27 mouse cellular contexts compared by ENCODE assay signal in genomic region chr6:115343570-115343969, GRCm38 (mm10). TPM values are rescaled to one million over a fixed set of nuclear protein-coding genes. Genes with fewer than 3 reads are reported as not detected.
DNase-seq lines count a peak whose midpoint lies in the region; ATAC-seq and TF ChIP-seq lines count a peak whose summit lies in the region.
"Had no signal": no experiment of that assay in that cellular context is flagged by ENCODE, and none has a peak within 500 bp of the region (broad histone marks: within the 10 kb centered on the region; RNA-seq: fewer than 3 reads in every experiment).

No protein-coding gene starts in this region.

- peak; percentile 65 for DNase-seq in heart, adult 11 months
- no peak for DNase-seq in heart, adult 9 months (ENCODE audit: low spot score in 2 of 2)
- no peak for DNase-seq in stomach, postnatal 0 days (ENCODE audit: low spot score)
- no peak for DNase-seq in MN1 (ENCODE audit: low spot score)
- DNase-seq: adrenal gland, adult 8-10 months; cerebellum, adult 2 months; cerebellum, postnatal 25 days; forebrain, postnatal 0 days; gastrocnemius, postnatal 25 days; heart, postnatal 14 days; liver, embryonic 13.5 days; right cerebral cortex, postnatal 4 days; thymus, adult 2 months; thymus, postnatal 4 days had no signal

- H3K9me3 ChIP-seq in liver, embryonic 15.5 days (replicated peaks) = no peaks in the 10 kb centered on the region
- no peaks in the 10 kb centered on the region for H3K9me3 ChIP-seq in liver, embryonic 12.5 days (replicated peaks)
- H3K9me3 ChIP-seq in stomach, embryonic 15.5 days = no peaks in the 10 kb centered on the region
- H3K9me3 ChIP-seq in stomach, postnatal 0 days (ENCODE audit: control insufficient read depth, low read length) = no peaks in the 10 kb centered on the region
- no peaks in the 10 kb centered on the region for H3K9me3 ChIP-seq in stomach, embryonic 16.5 days (replicated peaks; ENCODE audit: control insufficient read depth, low read length)
- H3K9me3 ChIP-seq: embryonic facial prominence, embryonic 12.5 days; heart, embryonic 13.5 days; hindbrain, embryonic 12.5 days; kidney, embryonic 15.5 days; limb, embryonic 10.5 days; liver, embryonic 13.5 days; midbrain, embryonic 12.5 days had no signal

- H3K27me3 ChIP-seq in liver, embryonic 15.5 days = no peaks in the 10 kb centered on the region
- no peaks in the 10 kb centered on the region for H3K27me3 ChIP-seq in liver, embryonic 12.5 days (replicated peaks)
- no peaks in the 10 kb centered on the region for H3K27me3 ChIP-seq in stomach, embryonic 15.5 days (replicated peaks)
- no peaks in the 10 kb centered on the region for H3K27me3 ChIP-seq in stomach, postnatal 0 days (ENCODE audit: control insufficient read depth, insufficient read depth, low read length)
- H3K27me3 ChIP-seq in stomach, embryonic 16.5 days (ENCODE audit: control insufficient read depth, insufficient read depth, low read length) = no peaks in the 10 kb centered on the region
- H3K27me3 ChIP-seq: embryonic facial prominence, embryonic 12.5 days; heart, embryonic 13.5 days; hindbrain, embryonic 12.5 days; kidney, embryonic 15.5 days; liver, embryonic 13.5 days; midbrain, embryonic 12.5 days had no signal

- H3K36me3 ChIP-seq in liver, embryonic 15.5 days (replicated peaks) = no peaks in the 10 kb centered on the region
- H3K36me3 ChIP-seq in liver, embryonic 12.5 days = no peaks in the 10 kb centered on the region
- H3K36me3 ChIP-seq in stomach, embryonic 15.5 days = no peaks in the 10 kb centered on the region
- no peaks in the 10 kb centered on the region for H3K36me3 ChIP-seq in stomach, postnatal 0 days (ENCODE audit: control insufficient read depth, insufficient read depth, low read length)
- no peaks in the 10 kb centered on the region for H3K36me3 ChIP-seq in stomach, embryonic 16.5 days (ENCODE audit: control insufficient read depth, insufficient read depth, low read length)
- H3K36me3 ChIP-seq: embryonic facial prominence, embryonic 12.5 days; heart, embryonic 13.5 days; hindbrain, embryonic 12.5 days; kidney, embryonic 15.5 days; limb, embryonic 10.5 days; liver, embryonic 13.5 days; midbrain, embryonic 12.5 days had no signal

- WGBS in liver, embryonic 15.5 days (ENCODE audit: insufficient replicate concordance) = 30% methylated on average over 5 of the region's 5 CpGs
- 33% methylated on average over 5 of the region's 5 CpGs for WGBS in liver, embryonic 12.5 days (ENCODE audit: insufficient replicate concordance)
- WGBS in stomach, embryonic 15.5 days = 40% methylated on average over 5 of the region's 5 CpGs
- 42% methylated on average over 5 of the region's 5 CpGs for WGBS in stomach, postnatal 0 days
- WGBS in stomach, embryonic 16.5 days = 43% methylated on average over 5 of the region's 5 CpGs

- H3K4me3 ChIP-seq in liver, embryonic 15.5 days (replicated peaks) = no peak overlapping the region
- H3K4me3 ChIP-seq in liver, embryonic 12.5 days = no peak overlapping the region
- no peak overlapping the region for H3K4me3 ChIP-seq in stomach, embryonic 15.5 days (replicated peaks)
- H3K4me3 ChIP-seq in stomach, postnatal 0 days (ENCODE audit: low read depth, low read length) = no peak overlapping the region
- H3K4me3 ChIP-seq in stomach, embryonic 16.5 days (replicated peaks; ENCODE audit: low read length) = no peak overlapping the region
- H3K4me3 ChIP-seq: embryonic facial prominence, embryonic 12.5 days; heart, embryonic 13.5 days; hindbrain, embryonic 12.5 days; kidney, embryonic 15.5 days; limb, embryonic 10.5 days; liver, embryonic 13.5 days; midbrain, embryonic 12.5 days had no signal

- H3K27ac ChIP-seq in liver, embryonic 15.5 days (replicated peaks) = no peak overlapping the region
- H3K27ac ChIP-seq in liver, embryonic 12.5 days = no peak overlapping the region
- H3K27ac ChIP-seq in stomach, embryonic 15.5 days = no peak overlapping the region
- no peak overlapping the region for H3K27ac ChIP-seq in stomach, postnatal 0 days (replicated peaks)
- H3K27ac ChIP-seq in stomach, embryonic 16.5 days (ENCODE audit: low read length) = no peak overlapping the region
- H3K27ac ChIP-seq: embryonic facial prominence, embryonic 12.5 days; heart, embryonic 13.5 days; hindbrain, embryonic 12.5 days; kidney, embryonic 15.5 days; limb, embryonic 10.5 days; liver, embryonic 13.5 days; midbrain, embryonic 12.5 days had no signal

- H3K9ac ChIP-seq in liver, embryonic 15.5 days = no peak overlapping the region
- H3K9ac ChIP-seq in liver, embryonic 12.5 days = no peak overlapping the region
- H3K9ac ChIP-seq in stomach, embryonic 15.5 days = no peak overlapping the region
- no peak overlapping the region for H3K9ac ChIP-seq in stomach, postnatal 0 days (ENCODE audit: low read length)
- H3K9ac ChIP-seq in stomach, embryonic 16.5 days (ENCODE audit: low read length) = no peak overlapping the region
- H3K9ac ChIP-seq: embryonic facial prominence, embryonic 12.5 days; forebrain, postnatal 0 days; heart, embryonic 13.5 days; hindbrain, embryonic 12.5 days; kidney, embryonic 15.5 days; liver, embryonic 13.5 days; midbrain, embryonic 12.5 days had no signal

- H3K4me2 ChIP-seq in liver, embryonic 15.5 days = peak overlapping the region; percentile 15; the same call in 1 of the 2 replicates
- no peak overlapping the region; the same call in 1 of the 2 replicates for H3K4me2 ChIP-seq in liver, embryonic 12.5 days
- peak overlapping the region; percentile 24; the same call in 1 of the 2 replicates for H3K4me2 ChIP-seq in stomach, embryonic 15.5 days
- no peak overlapping the region for H3K4me2 ChIP-seq in stomach, postnatal 0 days (replicated peaks; ENCODE audit: low read depth)
- H3K4me2 ChIP-seq in stomach, embryonic 16.5 days (ENCODE audit: low read depth, low read length) = 0 out of 2 replicates have a peak overlapping the region, but pooled peaks have one; percentile 21
- H3K4me2 ChIP-seq: hindbrain, embryonic 12.5 days; midbrain, embryonic 12.5 days had no signal

- no peak for ATAC-seq in liver, embryonic 15.5 days (ENCODE audit: insufficient read depth)
- no peak for ATAC-seq in liver, embryonic 12.5 days
- ATAC-seq in stomach, embryonic 15.5 days (ENCODE audit: insufficient read depth, low FRiP score, low read depth) = no peak
- no peak for ATAC-seq in stomach, postnatal 0 days (ENCODE audit: low FRiP score, low TSS enrichment)
- ATAC-seq in stomach, embryonic 16.5 days (ENCODE audit: insufficient read depth, low FRiP score) = no peak
- ATAC-seq: CD4-positive, CD25-positive, alpha-beta regulatory T cell, adult 4 months; forebrain, postnatal 0 days; intestine, postnatal 0 days had no signal

- TF ChIP-seq EP300 in stomach, postnatal 0 days (optimal IDR thresholded peaks at IDR 0.05) = no peak

- TF ChIP-seq CTCF in stomach, postnatal 0 days (IDR thresholded peaks at IDR 0.05; ENCODE audit: low read depth) = no peak

- 0 out of 2 replicates have a peak, but pooled peaks cover 5% of the 10 kb centered on the region for H3K4me1 ChIP-seq in liver, embryonic 15.5 days (replicated peaks)
- H3K4me1 ChIP-seq in liver, embryonic 12.5 days = peaks cover 20% of the 10 kb centered on the region
- peaks cover 5% of the 10 kb centered on the region; the same call in 1 of the 2 replicates for H3K4me1 ChIP-seq in stomach, embryonic 15.5 days
- H3K4me1 ChIP-seq in stomach, postnatal 0 days (replicated peaks; ENCODE audit: control insufficient read depth, insufficient read depth) = no peaks in the 10 kb centered on the region
- H3K4me1 ChIP-seq in stomach, embryonic 16.5 days (ENCODE audit: control insufficient read depth, insufficient read depth, low read length) = peaks cover 10% of the 10 kb centered on the region

RNA-seq across cellular contexts. Expression of gene Pparg, which starts 17.2 kb away (rescaled TPM):
- polyA plus RNA-seq in liver, embryonic 15.5 days (2015; fragmentation: Nextera tagmentation; extraction: Ambion mirVana) = 1.5 and 1.7 TPM in 2 replicates
- polyA plus RNA-seq in liver, embryonic 12.5 days (2016; fragmentation: Nextera tagmentation; extraction: Ambion mirVana) = 1.1 and 1.4 TPM in 2 replicates
- 15.6 and 17.1 TPM in 2 replicates for polyA plus RNA-seq in stomach, embryonic 15.5 days (2015; fragmentation: Nextera tagmentation; extraction: Ambion mirVana)
- polyA plus RNA-seq in stomach, postnatal 0 days (2015; fragmentation: Nextera tagmentation; extraction: Ambion mirVana) = 44.4 and 47.8 TPM in 2 replicates
- 18.2 and 22.2 TPM in 2 replicates for polyA plus RNA-seq in stomach, embryonic 16.5 days (2015; fragmentation: Nextera tagmentation; extraction: Ambion mirVana)
- polyA plus RNA-seq: forebrain, embryonic 11.5 days had no signal

Comparison
In these comparisons a context has a peak if more than half of its experiments do, and no peak if none do; other contexts are left out.
1. H3K4me2 ChIP-seq: peak in liver, embryonic 15.5 days (single experiment), stomach, embryonic 15.5 days (single experiment) and stomach, embryonic 16.5 days (single experiment); none in liver, embryonic 12.5 days (single experiment) and stomach, postnatal 0 days (single experiment).